Mouse (Mus musculus): ENCODE results near the gene Fbln2. TPM values are rescaled to one million over a fixed set of nuclear protein-coding genes. Genes with fewer than 3 reads are reported as not detected.

Fbln2 gene
- total RNA-seq, 2 experiments from 2014 or later: 11.4 to 13.1 TPM

- DNase-seq (ENCODE audit: low spot score in 2 of 2): no peak
Measured at GRCm38 (mm10) chr6:91192421-91192820, 19.8 kb upstream of the Fbln2 start.

- DNase-seq (ENCODE audit: low spot score in 2 of 2): no peak
Measured at GRCm38 (mm10) chr6:91192851-91193545, 19.3 kb upstream of the Fbln2 start.

- no peak for DNase-seq (ENCODE audit: low spot score in 2 of 2)
Measured at GRCm38 (mm10) chr6:91198456-91198855, 13.8 kb upstream of the Fbln2 start.

DNA sequence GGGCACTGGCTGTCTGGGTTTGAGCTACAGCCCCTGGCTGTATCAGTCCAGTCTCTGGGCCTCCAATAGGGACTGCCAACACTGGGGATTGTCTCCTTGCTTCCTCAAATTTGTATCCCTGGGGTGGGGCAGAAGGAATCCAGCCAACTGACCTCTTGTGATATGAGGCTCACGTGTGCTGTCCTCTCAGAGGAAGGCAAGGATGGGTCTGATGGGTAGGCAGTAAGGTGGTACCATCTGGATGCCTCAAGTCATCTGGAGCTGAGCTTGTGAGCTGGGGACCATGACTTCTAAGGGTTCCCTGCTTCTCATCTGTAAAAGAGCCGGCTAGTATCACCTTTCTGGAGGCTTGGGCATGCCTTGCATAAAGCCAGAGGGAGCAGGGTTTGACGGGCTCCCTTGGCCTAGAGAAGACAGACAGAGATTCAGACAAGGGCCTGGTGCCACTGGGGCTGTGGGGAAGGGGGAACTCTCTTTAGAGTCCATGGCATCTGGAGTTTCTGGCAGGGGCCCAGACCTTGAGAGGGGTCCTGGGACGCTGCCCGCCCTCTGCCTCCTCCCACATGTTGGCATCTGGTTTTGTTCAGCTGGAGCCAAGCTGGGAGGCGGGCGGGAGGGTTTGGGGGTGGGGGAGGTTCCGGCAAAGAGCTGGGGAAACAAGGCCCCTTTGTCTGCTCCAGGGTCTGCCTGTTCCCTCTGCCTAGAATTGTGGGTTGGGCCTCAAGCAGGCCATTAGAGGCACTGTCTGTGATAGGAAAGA, 11.6 kb upstream of the Fbln2 start:
- DNase-seq (ENCODE audit: low spot score in 2 of 2): peak; percentile 68 to 82

- no peak for DNase-seq (ENCODE audit: low spot score in 2 of 2)
Measured at GRCm38 (mm10) chr6:91201881-91202341, 10.3 kb upstream of the Fbln2 start.

DNA sequence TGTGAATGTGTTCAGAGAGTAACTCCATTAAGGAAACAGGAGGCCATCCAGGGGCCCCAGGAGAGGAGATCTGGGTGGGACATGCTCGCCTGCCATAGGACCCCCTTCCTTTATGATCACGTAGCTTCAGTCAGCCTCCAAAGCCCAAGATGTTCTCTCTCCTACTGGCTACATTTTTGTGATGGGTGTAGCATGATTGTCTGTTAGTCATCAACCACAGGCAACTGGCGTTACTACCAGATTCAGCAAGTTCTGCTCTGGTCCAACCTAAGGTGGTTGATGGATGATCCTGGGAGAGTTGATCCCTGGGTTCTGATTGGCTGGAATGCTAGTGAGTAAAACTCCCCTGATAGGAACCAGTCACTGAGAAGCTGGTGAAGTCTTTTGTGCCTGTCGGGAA, 9.7 kb upstream of the Fbln2 start:
- DNase-seq (ENCODE audit: low spot score in 2 of 2): no peak

DNA sequence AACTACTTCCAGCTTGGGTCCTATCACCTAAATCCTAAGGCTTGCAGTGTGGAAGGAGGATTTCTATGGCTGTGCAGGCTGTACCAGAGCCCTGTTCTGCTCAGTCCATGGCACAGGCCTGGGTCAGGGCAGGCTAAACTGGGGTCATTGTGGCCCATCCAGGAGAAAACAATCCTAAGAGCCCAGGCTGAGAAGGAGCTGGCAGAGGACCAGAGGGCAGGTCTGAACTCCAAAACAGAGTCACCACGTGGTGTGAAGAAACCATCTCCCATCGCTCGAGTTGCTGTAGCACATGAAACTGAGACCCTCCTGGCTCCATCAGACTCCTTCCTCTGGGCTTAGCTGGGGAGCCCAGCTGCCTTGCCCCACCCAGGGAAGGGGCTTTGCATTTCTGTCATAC, 6.9 kb upstream of the Fbln2 start:
- DNase-seq (ENCODE audit: low spot score in 2 of 2): no peak

- no peak for DNase-seq (ENCODE audit: low spot score in 2 of 2)
Measured at GRCm38 (mm10) chr6:91205791-91206190, 6.5 kb upstream of the Fbln2 start.

DNA sequence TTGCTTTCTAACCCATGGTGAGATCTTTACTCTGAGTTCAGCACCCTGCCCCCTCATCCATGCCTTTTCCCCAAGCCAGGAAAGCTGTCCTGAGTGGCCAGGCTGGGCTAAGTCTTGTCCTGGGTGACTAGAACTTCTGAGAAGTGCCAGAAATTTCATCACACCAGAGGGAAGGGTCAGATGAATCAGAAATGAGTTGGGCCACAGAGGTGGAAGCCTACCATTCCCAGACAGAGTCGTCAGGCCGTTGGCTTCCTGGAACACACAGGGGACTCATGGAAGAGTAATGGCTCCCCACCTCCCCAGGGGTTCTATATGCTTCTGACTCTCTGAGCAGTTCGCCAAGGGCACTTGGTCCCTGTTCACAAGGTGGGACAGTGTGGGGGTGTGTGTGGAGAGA, 4.8 kb upstream of the Fbln2 start:
- no peak for DNase-seq (ENCODE audit: low spot score in 2 of 2)

GRCm38 (mm10) chr6:91209780-91210179, 2.5 kb upstream of the Fbln2 start:
- DNase-seq (ENCODE audit: low spot score in 2 of 2): no peak

DNA sequence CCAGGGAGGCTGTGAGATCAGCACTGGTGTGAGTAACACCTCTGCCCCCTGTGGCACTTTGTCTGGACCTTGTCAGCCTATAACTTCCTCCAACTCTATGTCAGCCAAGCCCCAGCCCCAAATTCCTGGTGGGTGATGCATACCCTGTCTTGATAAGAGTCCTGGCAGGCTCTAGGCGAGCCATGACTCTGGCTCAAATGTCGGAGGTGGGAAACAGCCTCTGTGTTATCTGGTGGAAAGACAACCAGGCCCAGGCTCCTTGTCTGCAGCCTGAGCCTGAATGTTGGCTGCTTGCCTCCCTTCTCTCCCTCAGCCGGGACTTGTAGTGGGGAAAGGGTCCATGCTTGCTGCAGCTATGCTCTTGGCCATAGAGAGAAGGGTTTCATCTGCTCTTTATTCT, 1.4 kb upstream of the Fbln2 start:
- DNase-seq (ENCODE audit: low spot score in 2 of 2): no peak

GRCm38 (mm10) chr6:91212571-91212970, 316 bp downstream of the Fbln2 start:
- DNase-seq (ENCODE audit: low spot score in 2 of 2): no peak

DNA sequence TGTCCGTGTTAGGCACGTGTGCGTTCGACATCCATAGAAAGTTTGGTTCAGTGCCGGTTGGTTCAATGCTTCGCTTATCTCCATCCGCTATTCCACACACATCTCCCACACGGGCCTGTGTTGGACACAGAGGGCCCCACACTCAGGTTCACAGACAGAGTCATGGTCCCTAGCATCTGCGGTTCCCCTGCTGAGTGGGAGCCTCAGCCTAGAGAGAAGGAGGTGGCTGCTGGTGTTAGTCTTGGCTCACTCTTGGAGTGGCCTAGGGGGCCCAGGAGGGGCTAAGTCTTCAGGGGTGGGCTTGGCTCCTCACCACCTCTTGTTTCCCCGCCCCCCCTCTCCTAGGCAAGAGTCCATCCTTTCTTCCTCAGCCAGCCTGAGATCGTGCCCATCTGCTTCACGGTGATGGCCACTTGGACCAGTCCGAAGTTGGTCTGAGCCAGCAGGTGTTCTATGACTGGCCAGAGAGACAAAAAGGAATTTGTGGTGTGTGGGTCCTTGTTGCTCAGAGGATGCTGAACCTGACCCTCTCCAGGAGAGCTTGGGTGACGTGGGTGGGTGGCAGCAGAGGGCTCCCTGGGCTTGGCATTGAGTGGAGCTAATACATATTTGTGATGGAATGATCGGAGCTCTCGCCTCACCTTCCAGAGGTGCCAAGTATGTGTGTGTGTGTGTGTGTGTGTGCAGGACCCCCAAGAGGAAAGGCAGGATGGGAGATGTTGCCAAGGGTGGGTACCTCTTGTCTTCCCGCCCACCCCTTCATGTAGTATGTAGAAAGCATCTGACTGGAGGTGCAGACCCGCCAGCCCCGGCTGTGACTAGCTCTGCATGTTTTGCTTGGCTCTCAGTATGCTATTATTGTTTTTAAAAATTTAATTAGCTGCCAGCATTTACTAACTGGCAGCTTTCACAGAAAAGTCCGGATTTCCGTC, 1.3 kb downstream of the Fbln2 start:
- DNase-seq (ENCODE audit: low spot score in 2 of 2): no peak

DNA sequence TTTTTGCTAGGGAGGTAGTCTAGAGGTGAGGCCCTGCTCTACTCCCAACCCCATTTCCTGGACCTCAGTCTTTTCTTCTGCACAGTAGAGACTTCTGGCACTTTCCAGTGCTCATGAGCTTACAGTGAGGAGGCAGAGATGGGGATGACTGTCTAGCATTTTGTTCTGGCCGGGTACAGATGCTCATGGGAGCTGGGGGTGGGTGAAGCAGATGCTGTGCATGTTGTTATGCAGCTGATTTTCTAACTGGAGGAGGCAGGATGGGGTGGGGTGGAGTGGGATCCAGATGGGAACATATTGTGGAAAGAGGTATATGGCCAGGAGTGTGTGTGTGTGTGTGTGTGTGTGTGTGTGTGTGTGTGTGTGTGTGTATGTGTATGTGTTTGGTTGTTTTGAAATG, 3.2 kb downstream of the Fbln2 start:
- DNase-seq (ENCODE audit: low spot score in 2 of 2): no peak

GRCm38 (mm10) chr6:91218445-91218844, 6.2 kb downstream of the Fbln2 start:
- DNase-seq (ENCODE audit: low spot score in 2 of 2): no peak

- DNase-seq (ENCODE audit: low spot score in 2 of 2): no peak
Measured at GRCm38 (mm10) chr6:91218871-91219270, 6.6 kb downstream of the Fbln2 start.

DNA sequence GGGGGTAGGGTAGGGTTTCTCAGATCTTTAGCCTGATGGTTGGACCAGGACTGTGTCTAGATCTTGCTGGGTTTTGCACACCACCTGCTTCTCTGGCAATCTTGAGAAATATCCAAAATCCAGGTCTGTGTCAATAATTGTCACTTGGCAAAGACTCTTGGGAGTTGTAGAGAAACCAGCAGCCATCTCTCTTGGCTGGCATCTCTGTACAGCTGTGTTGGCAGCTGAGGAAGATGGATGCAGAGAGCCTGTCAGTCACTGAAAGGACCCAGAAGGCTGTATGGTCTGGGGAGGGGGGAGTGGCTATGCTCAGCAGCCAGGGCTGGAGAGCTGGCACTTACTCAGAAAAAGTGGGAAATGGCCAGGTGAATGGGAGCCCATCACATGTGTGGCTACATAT, 7.8 kb downstream of the Fbln2 start:
- DNase-seq (ENCODE audit: low spot score in 2 of 2): no peak

- DNase-seq (ENCODE audit: low spot score in 2 of 2): no peak
Measured at GRCm38 (mm10) chr6:91221094-91221493, 8.8 kb downstream of the Fbln2 start.

GRCm38 (mm10) chr6:91222694-91223346, 10.6 kb downstream of the Fbln2 start:
- DNase-seq (ENCODE audit: low spot score in 2 of 2): no peak

- no peak for DNase-seq (ENCODE audit: low spot score in 2 of 2)
Measured at GRCm38 (mm10) chr6:91224939-91225338, 12.7 kb downstream of the Fbln2 start.

GRCm38 (mm10) chr6:91225346-91225745, 13.1 kb downstream of the Fbln2 start:
- no peak for DNase-seq (ENCODE audit: low spot score in 2 of 2)
